Mouse (Mus musculus): ENCODE data around the gene Upf3b. TPM values are rescaled to one million over a fixed set of nuclear protein-coding genes. Genes with fewer than 3 reads are reported as not detected.
"Not testable (repeated sequence)": the region's sequence is repeated elsewhere in the genome, so short reads cannot be mapped to it uniquely, and the experiment has no call there.

The Upf3b gene
- polyA plus RNA-seq, 1 experiment from 2014 or later, result 16.2 TPM

DNA sequence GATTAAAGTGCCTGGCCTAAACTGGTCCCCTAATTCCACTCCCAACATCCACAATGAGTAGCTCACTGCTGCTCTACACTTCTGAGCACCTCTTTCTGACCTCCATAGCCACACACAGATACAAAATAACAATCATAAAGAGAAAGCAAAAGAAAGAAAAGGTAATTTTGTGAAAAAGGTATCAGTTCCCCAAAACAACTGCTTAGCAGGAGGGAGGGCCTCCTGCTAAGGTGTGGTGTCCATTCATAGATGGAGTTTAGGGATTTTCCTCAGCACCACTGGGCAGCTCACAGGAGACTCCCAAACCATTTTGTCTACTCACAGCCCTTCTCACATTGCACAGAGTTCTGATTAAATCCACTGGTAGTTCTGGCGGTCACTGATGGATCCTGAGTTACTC is 21.3 kb downstream of the Upf3b start:
- Histone ChIP-seq H3K27me3 (ENCODE audit: control insufficient read depth, insufficient read depth, low read length) (no peaks in the 10 kb centered on the region), H3K4me2 (no peak overlapping the region), H3K4me3 (ENCODE audit: low read depth, low read length) (no peak overlapping the region), H3K9ac (ENCODE audit: low read depth, low read length) (no peak overlapping the region), H3K4me1 (ENCODE audit: control insufficient read depth, insufficient read depth, low read length) (no peaks in the 10 kb centered on the region), H3K27ac (ENCODE audit: low read depth, low read length) (no peak overlapping the region), H3K36me3 (ENCODE audit: control insufficient read depth, insufficient read depth, low read length) (no peaks in the 10 kb centered on the region), H3K9me3 (replicated peaks; ENCODE audit: control insufficient read depth, low read length) (no peaks in the 10 kb centered on the region)
- no peak for ATAC-seq (replicated peaks; ENCODE audit: insufficient number of reproducible peaks, low FRiP score, low TSS enrichment)
- 81% methylated on average over 1 of the region's 1 CpGs for WGBS (ENCODE audit: insufficient replicate concordance)

DNA sequence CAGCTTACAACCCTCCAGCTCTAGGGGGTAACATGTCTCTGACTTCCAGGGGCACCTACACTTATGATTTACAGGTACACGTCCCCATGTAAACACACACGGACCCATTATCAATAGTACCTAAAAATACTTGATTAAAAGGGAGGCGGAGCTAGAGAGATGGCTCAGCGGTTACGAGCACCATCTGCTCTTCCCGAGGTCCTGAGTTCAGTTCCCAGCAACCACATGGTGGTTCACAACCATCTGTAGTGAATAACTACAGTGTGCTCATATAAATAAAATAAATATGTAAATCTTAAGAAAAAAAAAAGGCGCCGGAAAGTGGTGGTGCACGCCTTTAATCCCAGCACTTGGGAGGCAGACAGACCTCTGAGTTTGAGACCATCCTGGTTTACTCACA is 24.5 kb downstream of the Upf3b start:
- 22% methylated on average over 9 of the region's 9 CpGs for WGBS (ENCODE audit: insufficient replicate concordance)
- H3K27ac ChIP-seq (ENCODE audit: low read depth, low read length), result peak overlapping the region; percentile 84; the same call in 1 of the 2 replicates
- H3K9ac ChIP-seq (ENCODE audit: low read depth, low read length), result peak overlapping the region; percentile 74; the same call in 1 of the 2 replicates
- H3K27me3 ChIP-seq (ENCODE audit: control insufficient read depth, insufficient read depth, low read length), result no peaks in the 10 kb centered on the region
- peak overlapping the region; percentile 73 for H3K4me2 ChIP-seq
- H3K4me3 ChIP-seq (ENCODE audit: low read depth, low read length), result peak overlapping the region; percentile 62
- no peak for ATAC-seq (replicated peaks; ENCODE audit: insufficient number of reproducible peaks, low FRiP score, low TSS enrichment)
- no peaks in the 10 kb centered on the region; the same call in 1 of the 2 replicates for H3K4me1 ChIP-seq (ENCODE audit: control insufficient read depth, insufficient read depth, low read length)
- no peaks in the 10 kb centered on the region for H3K9me3 ChIP-seq (replicated peaks; ENCODE audit: control insufficient read depth, low read length)
- no peaks in the 10 kb centered on the region for H3K36me3 ChIP-seq (ENCODE audit: control insufficient read depth, insufficient read depth, low read length)

DNA sequence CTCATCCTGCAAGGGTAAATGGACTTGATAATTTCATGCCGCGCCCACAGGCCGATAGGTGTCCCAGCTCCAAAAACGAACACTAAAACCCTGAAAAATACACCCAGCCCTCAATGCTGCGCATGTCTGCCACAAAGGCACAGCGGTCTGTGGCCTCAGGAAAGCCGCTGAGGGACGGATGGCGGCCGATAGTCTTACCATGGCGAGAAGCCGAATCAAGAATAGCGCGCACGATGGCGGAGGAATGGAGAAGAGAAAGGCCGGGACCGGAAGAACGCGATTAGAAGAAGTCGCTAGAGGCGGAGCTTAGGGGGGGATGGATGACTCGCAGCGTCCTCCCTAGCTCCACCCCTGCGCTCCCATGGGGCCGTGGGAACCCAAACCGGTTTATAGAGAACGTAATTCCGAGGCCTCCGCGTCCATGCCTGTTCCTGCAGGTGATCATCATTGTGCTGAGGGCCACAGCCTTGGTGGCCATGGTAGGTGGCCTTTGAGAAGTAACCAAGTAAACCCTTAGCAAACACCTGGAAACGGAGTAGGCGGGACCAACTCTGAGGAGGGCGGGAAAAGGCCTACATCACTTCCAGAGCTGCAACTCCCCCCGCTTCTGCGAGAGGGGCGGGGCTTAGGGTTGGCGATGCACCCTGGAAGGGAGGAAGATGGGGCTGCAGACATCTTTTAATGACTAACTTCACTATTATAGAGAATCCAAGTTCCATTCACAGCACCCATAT is 25.0 kb downstream of the Upf3b start, which contains the start of gene Rpl39:
Gene Rpl39 (minus strand): TSS at position 476 of the 734 bp plus-strand sequence.
- no peaks in the 10 kb centered on the region for H3K36me3 ChIP-seq (ENCODE audit: control insufficient read depth, insufficient read depth, low read length)
- H3K4me2 ChIP-seq, result peak within 1 kb of the TSS; percentile 73
- H3K27me3 ChIP-seq (ENCODE audit: control insufficient read depth, insufficient read depth, low read length), result no peaks in the 10 kb centered on the region
- peak within 1 kb of the TSS; percentile 62 for H3K4me3 ChIP-seq (ENCODE audit: low read depth, low read length)
- 13% methylated on average over 38 of the region's 38 CpGs for WGBS (ENCODE audit: insufficient replicate concordance)
- H3K4me1 ChIP-seq (ENCODE audit: control insufficient read depth, insufficient read depth, low read length), result no peaks in the 10 kb centered on the region; the same call in 1 of the 2 replicates
- H3K9ac ChIP-seq (ENCODE audit: low read depth, low read length), result peak within 1 kb of the TSS; percentile 74
- ATAC-seq (replicated peaks; ENCODE audit: insufficient number of reproducible peaks, low FRiP score, low TSS enrichment), result peak; percentile 90
- peak within 1 kb of the TSS; percentile 84 for H3K27ac ChIP-seq (ENCODE audit: low read depth, low read length)
- no peaks in the 10 kb centered on the region for H3K9me3 ChIP-seq (replicated peaks; ENCODE audit: control insufficient read depth, low read length)

DNA sequence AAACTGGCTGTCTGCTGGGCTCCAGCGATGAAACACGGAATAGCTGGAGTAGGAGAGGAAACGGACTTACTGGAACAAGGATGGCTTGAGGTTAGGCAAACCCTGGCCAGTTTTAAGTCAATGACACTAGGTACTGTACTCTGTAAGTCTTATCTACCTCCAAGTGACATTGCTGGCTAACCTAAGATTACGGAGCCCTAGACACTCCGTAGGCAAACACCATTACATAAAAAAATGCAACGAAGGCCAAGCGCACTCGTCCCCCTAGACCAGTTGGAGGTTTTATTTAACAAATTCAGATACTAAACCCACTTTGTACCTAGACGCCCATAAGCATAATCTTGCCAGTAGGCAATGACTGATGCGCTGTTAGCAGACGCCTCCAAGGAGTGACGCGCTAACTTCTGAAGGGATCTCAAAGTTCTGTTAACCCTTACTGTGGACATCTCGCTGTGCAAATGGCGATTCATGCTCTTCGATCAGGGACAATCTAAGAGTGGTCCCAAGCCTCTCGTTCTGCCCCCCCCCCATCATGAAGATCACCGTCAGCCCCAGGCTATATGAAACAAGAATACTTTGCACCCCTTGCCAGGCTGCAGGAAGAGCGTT is 25.7 kb downstream of the Upf3b start:
- H3K27ac ChIP-seq (ENCODE audit: low read depth, low read length), result peak overlapping the region; percentile 84
- no peaks in the 10 kb centered on the region for H3K27me3 ChIP-seq (ENCODE audit: control insufficient read depth, insufficient read depth, low read length)
- H3K9ac ChIP-seq (ENCODE audit: low read depth, low read length), result peak overlapping the region; percentile 74
- H3K4me3 ChIP-seq (ENCODE audit: low read depth, low read length), result peak overlapping the region; percentile 62
- 0 out of 2 replicates have a peak, but pooled peaks have one; percentile 2 for ATAC-seq (replicated peaks; ENCODE audit: insufficient number of reproducible peaks, low FRiP score, low TSS enrichment)
- no peaks in the 10 kb centered on the region for H3K36me3 ChIP-seq (ENCODE audit: control insufficient read depth, insufficient read depth, low read length)
- H3K4me2 ChIP-seq, result peak overlapping the region; percentile 73
- no peaks in the 10 kb centered on the region; the same call in 1 of the 2 replicates for H3K4me1 ChIP-seq (ENCODE audit: control insufficient read depth, insufficient read depth, low read length)
- 15% methylated on average over 19 of the region's 19 CpGs for WGBS (ENCODE audit: insufficient replicate concordance)
- H3K9me3 ChIP-seq (replicated peaks; ENCODE audit: control insufficient read depth, low read length), result no peaks in the 10 kb centered on the region

DNA sequence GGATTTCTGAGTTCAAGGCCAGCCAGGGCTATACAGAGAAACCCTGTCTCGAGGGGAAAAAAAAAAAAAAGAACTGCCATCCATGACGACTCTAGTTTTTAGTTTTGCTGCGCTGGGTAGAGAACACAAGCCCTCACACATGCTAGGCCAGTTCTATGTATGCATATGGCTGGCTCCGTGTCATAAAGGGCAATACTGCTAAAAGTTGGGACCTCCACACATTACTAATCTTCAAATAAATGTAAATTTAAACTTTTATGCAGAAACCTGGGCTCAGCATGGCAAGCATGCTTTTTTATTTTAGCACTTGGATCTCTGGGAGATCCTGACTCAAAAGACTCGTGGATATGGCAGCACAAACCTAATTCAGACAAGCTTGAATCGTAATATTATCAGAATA is 28.9 kb downstream of the Upf3b start:
- Histone ChIP-seq H3K4me3 (ENCODE audit: low read depth, low read length) (no peak overlapping the region), H3K9ac (ENCODE audit: low read depth, low read length) (no peak overlapping the region), H3K27me3 (ENCODE audit: control insufficient read depth, insufficient read depth, low read length) (no peaks in the 10 kb centered on the region), H3K27ac (ENCODE audit: low read depth, low read length) (no peak overlapping the region), H3K4me2 (no peak overlapping the region), H3K4me1 (ENCODE audit: control insufficient read depth, insufficient read depth, low read length) (no peaks in the 10 kb centered on the region; the same call in 1 of the 2 replicates), H3K36me3 (ENCODE audit: control insufficient read depth, insufficient read depth, low read length) (no peaks in the 10 kb centered on the region), H3K9me3 (replicated peaks; ENCODE audit: control insufficient read depth, low read length) (no peaks in the 10 kb centered on the region)
- no peak for ATAC-seq (replicated peaks; ENCODE audit: insufficient number of reproducible peaks, low FRiP score, low TSS enrichment)
- 56% methylated on average over 6 of the region's 6 CpGs for WGBS (ENCODE audit: insufficient replicate concordance)

DNA sequence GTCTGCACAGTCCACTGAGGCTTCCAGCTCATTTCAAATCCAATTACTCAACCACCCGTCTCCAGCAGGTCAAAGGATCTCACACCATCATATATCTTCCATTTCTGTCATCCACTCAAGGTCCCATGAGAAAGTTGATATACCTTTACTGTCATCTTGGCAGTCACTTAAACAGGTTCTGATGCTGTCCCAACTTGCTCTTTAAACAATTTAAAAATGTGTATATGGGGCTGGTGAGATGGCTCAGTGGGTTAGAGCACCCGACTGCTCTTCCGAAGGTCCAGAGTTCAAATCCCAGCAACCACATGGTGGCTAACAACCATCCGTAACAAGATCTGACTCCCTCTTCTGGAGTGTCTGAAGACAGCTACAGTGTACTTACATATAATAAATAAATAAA is 29.8 kb downstream of the Upf3b start:
- H3K4me2 ChIP-seq; H3K27me3 ChIP-seq (ENCODE audit: control insufficient read depth, insufficient read depth, low read length); H3K27ac ChIP-seq (ENCODE audit: low read depth, low read length); H3K9me3 ChIP-seq (replicated peaks; ENCODE audit: control insufficient read depth, low read length); ATAC-seq (replicated peaks; ENCODE audit: insufficient number of reproducible peaks, low FRiP score, low TSS enrichment); H3K4me1 ChIP-seq (ENCODE audit: control insufficient read depth, insufficient read depth, low read length); H3K4me3 ChIP-seq (ENCODE audit: low read depth, low read length); H3K9ac ChIP-seq (ENCODE audit: low read depth, low read length); H3K36me3 ChIP-seq (ENCODE audit: control insufficient read depth, insufficient read depth, low read length): not testable (repeated sequence)
- WGBS (ENCODE audit: insufficient replicate concordance), result 69% methylated on average over 3 of the region's 4 CpGs

DNA sequence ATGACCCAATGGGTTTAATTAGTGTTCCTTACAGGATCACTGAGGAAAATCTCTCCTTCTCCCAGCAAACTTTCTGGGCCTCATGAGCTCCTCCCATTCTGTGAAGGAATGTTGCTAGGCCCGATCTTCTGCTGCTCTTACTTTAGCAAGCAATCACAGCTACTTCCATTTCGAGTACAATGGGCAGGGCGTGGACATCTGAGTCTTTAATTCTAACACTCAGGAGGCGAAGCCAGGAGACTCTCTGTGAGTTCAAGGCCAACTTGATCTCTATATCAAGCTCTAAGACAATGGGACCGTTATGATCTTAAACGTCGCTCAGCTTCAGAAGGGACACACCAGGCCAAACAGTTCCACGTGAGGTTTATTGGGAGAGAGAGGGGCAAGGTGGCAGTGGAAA is 33.5 kb downstream of the Upf3b start:
- no peak for ATAC-seq (replicated peaks; ENCODE audit: insufficient number of reproducible peaks, low FRiP score, low TSS enrichment)
- Histone ChIP-seq H3K36me3 (ENCODE audit: control insufficient read depth, insufficient read depth, low read length) (no peaks in the 10 kb centered on the region), H3K4me1 (ENCODE audit: control insufficient read depth, insufficient read depth, low read length) (no peaks in the 10 kb centered on the region), H3K4me3 (ENCODE audit: low read depth, low read length) (no peak overlapping the region), H3K4me2 (no peak overlapping the region), H3K27ac (ENCODE audit: low read depth, low read length) (no peak overlapping the region), H3K27me3 (ENCODE audit: control insufficient read depth, insufficient read depth, low read length) (no peaks in the 10 kb centered on the region), H3K9me3 (replicated peaks; ENCODE audit: control insufficient read depth, low read length) (no peaks in the 10 kb centered on the region), H3K9ac (ENCODE audit: low read depth, low read length) (no peak overlapping the region)
- 72% methylated on average over 8 of the region's 8 CpGs for WGBS (ENCODE audit: insufficient replicate concordance)

DNA sequence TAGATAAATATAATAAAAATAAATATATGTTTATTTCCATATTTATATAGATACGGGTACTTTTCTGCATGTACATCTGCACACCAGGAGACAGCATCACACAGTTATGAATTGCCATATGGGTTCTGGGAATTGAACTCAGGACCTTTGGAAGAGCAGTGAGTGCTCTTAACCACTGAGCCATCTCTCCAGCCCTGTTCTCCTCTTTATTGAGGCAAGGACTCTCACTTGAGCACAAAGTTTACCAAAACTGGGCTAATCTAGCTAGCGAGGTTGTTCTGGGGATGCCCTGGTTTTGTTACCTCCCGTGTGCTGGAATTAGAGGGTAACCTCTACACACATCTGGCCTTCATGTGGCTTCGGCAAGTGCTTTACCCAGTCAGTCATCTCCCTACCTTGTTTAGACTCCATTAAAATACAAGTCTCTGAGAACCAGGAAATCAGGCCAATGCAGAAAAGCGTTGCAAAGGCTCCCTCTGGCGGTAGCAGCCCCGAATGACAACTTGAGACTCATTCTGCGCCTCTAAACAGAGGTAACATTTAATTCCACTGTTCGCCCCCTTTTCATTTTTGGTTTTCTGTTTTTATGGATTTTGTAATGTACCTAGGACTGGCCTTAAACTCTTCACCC is 35.7 kb downstream of the Upf3b start:
- 34% methylated on average over 9 of the region's 9 CpGs for WGBS (ENCODE audit: insufficient replicate concordance)
- no peak overlapping the region for H3K27ac ChIP-seq (ENCODE audit: low read depth, low read length)
- ATAC-seq (replicated peaks; ENCODE audit: insufficient number of reproducible peaks, low FRiP score, low TSS enrichment), result no peak
- H3K4me1 ChIP-seq (ENCODE audit: control insufficient read depth, insufficient read depth, low read length), result no peaks in the 10 kb centered on the region
- H3K9me3 ChIP-seq (replicated peaks; ENCODE audit: control insufficient read depth, low read length), result no peaks in the 10 kb centered on the region
- no peak overlapping the region for H3K4me2 ChIP-seq
- H3K9ac ChIP-seq (ENCODE audit: low read depth, low read length), result no peak overlapping the region
- H3K4me3 ChIP-seq (ENCODE audit: low read depth, low read length), result no peak overlapping the region
- H3K27me3 ChIP-seq (ENCODE audit: control insufficient read depth, insufficient read depth, low read length), result no peaks in the 10 kb centered on the region
- no peaks in the 10 kb centered on the region for H3K36me3 ChIP-seq (ENCODE audit: control insufficient read depth, insufficient read depth, low read length)

All from heart, embryonic 11.5 days (tissue).